Mouse (Mus musculus) cerebellum, adult 9-11 months (tissue): ENCODE measurements around the gene Jmjd7.

Source experiments
- DNase-seq: peaks from one replicate; pipeline ENCODE4 v3.0.0; 2022

The Jmjd7 gene

DNA sequence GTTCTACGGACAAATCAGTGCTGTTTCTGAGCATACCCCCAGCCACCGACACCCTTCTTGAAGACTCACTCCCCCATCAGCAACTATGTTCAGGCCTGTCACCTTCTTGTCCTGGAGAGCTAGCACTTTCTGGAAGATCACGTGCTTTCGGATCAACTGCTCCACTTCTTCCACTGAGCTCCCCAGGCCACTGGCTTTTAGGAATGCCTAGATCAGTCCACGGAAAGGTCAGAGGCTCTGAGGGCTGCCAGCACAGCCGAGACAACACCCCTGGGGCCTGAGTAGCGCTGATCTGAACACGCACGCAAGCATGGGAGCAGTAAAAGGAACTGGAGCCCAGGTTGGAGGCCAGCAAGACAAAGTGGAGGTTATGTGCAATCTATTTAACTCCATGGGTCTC lies 33.4 kb downstream of the Jmjd7 start:
- DNase-seq: no peak

DNA sequence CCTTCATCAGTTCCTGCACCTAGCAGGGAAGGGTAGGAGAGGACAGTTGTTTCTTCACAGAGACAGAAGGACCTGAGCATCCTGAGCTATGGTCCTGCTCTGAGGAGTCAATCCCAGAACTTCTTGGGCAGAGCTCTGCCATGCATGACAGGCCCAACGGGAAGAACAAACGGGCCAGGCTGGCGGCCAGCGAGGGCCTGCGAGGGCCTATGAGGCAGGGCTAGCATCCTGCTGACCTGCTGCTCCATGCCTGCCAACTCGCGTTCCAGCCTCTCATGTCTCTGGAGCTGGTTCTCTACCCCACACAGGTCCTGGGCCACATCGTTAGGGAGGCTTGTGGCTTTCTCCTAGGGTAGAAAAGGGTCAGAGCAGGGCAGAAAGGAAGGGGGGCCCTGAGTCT lies 35.0 kb downstream of the Jmjd7 start:
- no peak for DNase-seq

DNA sequence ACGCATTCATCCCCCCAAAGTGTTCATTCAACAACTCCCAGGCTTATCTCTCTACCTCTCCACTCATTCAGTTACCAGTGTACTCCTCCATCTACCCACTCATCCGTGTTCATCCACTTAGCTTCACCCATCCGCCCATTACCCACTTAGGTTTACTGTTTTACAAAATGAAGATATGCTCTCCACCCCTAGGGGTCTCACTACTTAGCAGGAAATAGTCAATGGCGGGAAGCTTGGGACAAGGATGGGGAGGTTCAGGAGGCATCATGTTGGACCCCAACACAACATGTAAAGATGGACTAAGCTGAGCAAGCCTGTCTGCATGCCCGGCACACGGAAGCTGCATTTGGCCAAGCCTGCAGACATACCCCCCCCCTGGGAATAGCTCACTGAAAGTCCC lies 37.4 kb downstream of the Jmjd7 start:
- DNase-seq: no peak

DNA sequence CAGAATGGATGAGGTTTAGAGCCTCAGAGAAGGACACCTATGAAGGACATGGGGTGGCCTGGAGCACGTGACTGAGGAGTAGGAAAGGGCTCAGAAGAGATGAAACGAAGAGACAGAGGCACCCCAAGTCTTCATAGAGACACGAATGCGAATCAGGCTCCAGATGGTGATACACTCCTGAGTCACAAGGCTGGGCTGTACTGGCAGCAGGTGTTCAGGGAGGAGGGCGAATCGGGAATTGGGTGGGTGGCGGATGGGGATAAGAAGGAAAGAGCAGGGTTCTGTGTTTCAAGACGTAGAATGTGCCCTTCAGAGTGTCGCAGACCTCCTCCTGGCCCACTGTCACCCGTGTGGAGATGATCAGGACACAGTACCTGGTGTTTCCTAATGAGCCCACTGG lies 38.0 kb downstream of the Jmjd7 start:
- no peak for DNase-seq

GRCm38 (mm10) chr2:120066224-120066623 lies 38.9 kb downstream of the Jmjd7 start:
- no peak for DNase-seq

DNA sequence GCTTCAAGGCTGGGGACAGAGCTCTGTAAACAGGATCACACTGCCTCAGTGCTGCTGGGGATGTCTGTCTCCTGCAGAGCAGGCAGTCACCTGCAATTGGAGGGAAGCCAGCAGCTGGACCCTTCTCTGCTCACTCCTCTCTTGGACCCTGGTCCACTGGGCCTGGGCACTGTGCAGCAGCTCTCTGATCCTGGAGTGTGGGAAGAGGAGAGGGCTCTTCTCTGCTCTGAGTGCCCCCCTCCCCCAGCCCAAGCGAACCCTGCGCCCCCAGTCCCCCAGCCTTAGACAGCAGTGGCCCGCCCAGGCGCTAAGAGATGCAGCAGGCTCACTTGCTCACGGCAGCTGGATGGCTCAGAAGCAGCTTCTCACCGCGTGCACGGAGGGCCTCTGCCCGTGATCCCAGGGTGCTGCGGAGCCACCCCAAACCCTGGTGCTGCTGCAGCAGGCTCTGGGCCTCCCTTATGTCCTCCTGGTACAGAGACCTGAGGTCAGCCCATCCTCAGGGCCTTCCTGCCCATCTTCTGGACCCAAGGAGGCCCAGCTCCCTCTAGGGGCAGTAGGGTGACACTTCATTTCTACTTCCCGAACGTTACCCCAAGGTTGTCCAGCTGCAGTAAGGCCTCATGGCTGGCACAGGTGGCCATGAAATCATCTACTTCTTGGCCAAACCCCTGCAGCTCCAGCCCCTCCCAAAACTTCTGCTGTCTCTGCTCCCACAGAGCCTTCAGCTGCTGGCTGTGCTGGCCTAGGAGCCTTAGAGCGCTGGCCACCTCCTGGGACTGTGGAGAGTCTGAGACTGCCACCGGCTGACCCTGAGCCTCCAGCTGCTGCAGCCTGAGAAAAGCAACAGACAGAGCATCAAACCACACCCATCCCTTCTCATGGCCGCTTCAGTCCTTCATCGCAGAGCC lies 41.5 kb downstream of the Jmjd7 start:
- DNase-seq: peak; percentile 42

DNA sequence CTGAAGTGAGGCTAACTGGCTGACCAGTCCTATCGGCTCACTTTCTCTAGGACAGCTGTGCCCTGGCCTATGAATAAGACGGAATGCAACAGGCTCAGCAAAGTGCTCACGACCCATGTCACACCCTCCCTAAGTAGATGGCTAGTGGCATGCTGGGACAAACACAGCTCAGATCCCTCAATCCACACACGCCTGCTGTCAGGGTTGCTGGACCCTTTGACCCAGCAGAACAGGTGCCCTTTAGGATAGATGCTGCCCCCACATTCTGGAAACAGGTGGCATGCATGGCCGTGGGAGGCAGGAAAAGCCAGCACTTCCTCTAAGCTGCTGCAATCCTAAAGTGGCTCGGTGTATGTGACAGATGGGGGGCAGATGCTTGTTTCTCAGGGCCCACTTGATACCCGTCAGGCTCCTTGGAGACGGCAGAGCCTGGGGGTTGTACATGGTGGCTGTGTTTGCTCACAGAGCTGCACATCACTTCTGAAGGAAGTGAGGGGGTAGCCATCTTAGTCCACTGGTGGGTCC lies 42.2 kb downstream of the Jmjd7 start:
- DNase-seq: no peak

DNA sequence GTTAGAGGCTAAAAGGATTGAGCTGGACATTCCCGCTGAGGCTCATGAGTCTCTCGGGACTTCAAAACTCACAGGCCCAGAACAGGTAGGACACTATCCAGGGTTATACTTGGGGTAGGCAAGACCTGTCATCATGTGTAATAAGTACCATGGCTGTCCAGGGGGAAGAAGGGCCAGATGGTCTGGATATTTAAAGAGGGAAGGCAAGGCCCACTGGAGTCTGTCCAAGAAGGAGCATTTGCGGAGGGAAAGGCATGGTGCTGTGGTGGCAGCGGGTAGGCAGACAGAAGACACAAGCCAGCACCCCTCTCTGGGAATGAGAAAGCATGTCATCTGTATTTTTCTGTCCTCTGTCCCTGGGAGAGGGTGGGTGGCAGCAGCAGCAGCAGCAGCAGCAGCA lies 46.8 kb downstream of the Jmjd7 start:
- no peak for DNase-seq

DNA sequence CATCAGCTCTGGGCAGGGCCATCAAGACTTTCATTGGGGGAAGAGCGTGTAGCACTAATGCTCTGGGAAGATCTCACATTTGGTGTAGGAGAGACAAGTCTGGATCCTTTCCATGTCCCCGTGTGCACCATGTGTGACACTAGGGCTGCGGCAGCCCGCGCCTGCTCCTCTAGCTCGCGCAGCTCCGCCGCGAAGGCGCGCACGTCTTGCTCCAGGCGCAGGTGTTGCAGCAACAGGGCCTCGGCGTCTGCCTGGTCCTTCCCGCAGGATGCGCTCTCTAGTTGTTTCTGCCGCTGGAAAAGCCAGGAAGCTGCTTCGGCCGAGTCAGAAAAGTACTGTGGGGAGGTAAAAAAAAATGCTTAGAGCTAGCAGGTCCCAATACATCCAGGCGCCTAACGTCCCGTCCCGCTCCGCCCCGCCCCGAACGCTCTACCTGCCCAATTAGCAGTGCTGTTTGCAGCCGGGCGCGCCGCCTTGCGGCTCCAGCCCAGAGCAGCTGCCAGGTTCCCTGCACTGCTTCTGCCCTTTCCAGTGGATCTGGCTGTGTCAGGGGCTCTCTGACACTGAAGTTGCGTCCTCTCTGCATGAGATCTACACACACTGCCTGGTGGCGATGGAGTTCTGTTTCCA lies 48.9 kb downstream of the Jmjd7 start:
- DNase-seq: peak; percentile 59
